Mouse (Mus musculus) spleen, postnatal 14 days (tissue): ENCODE measurements around the gene Chchd10.
"Not testable (repeated sequence)": the region's sequence is repeated elsewhere in the genome, so short reads cannot be mapped to it uniquely, and the experiment has no call there.

Experiments
- DNase-seq, 2 experiments: peaks; one replicate each; pipeline ENCODE4 v3.0.0; 2021 to 2022; ENCODE audit warnings: low spot score in 2 of 2

Chchd10 gene

DNA sequence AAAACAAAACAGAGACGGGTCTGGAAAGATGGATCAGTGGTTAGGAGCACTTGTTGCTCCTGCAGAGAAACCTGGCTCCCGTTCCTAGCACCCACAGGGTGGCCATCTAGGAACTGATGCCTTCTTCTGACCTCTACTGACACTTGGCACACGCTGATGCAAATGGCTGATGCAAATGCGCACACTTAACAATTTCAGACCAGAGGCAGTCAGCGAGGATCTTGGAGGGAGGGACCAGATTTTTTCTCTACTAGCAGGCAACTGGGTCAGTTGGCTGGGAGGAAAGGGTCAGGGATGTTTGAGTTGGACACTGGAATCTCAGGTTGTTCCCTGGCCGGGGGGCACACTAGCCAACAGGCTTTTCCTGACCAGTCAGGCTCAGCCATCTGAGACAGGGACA lies at the start of gene Chchd10:
Gene Chchd10, plus strand, starts transcription at position 240 of the 400 bp plus-strand sequence.
- no peak for DNase-seq

DNA sequence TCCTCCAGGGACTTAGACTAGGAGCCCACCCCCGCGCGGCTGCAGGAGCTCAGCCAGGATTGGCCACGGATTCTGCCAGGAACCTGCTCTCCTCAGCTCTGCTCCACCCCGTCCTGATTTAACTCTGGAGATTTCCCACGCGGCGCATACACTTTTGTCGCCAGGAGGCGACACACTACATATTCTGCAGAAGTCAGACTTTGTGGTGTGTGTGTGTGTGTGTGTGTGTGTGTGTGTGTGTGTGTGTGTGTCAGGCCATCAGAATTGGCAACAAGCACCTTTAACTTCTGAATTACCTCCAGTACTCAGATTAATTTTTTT lies 49.7 kb upstream of the Chchd10 start:
- peak; percentile 19 to 63 for DNase-seq

DNA sequence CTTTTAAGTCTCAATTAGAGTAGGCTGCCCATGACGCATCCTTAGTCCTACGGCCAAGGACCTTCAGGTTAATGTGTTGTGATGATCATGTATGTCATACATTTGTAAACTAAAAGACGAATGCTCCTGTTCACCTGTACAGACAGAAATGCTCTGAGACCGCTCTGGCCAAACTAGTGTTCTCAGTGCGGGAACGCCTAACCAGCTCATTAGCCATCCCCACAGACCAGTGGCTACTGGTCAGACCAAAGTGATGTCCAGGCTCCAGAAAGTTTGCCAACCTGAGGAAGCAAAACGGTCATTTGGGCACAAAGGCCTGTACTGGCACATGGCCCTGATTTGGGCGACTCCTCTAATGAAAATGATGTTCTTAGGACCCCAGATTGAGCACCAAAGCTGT lies 48.2 kb upstream of the Chchd10 start:
- no peak for DNase-seq

DNA sequence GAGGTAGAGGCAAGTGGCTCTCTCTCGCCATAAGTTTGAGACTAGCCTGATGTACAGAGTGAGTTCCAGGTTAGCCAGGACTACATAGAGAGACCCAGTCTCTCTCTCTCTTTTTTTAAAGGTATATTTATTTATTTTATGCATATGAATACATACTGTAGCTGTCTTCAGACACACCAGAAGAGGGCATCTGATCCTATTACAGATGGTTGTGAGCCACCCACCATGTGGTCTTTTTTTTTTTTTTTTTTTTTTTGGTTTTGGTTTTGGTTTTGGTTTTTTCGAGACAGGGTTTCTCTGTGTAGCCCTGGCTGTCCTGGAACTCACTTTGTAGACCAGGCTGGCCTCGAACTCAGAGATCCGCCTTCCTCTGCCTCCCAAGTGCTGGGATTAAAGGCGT lies 45.4 kb upstream of the Chchd10 start:
- DNase-seq: not testable (repeated sequence)

DNA sequence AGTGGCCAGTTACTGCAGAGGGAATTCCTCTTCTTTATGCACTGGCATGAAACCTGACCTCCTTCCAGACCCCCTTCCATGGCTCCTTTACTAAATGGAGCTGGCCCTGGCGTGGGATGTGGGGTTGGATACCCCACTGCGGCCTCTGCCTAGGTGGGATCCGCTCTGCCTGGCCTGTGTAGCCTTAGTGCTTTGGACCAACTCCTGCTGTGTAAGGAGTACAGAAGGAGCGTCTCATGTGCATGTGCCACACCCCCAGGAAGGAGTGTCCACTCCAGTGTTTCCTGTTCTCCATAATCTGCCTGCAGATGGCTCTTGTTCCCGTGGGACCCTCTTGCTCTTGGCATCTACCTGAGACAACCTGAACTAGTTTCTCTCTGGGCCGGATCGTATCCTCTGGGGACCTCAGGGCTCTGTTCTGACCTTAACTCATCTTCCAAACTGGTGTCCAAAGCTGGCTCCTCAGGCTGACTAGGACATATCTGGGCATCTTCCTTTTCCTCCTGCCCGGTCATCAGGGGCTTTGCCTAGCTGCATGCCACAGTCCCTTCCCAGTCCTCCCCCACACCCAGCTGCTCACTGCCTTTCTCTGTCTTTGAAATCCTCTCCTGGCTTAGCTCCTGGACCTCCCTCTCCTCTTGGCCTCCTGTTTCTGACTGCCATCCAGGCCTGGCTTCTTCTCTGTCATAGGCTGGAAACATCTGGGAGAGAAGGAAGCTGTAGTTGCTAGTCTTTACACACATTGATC lies 43.4 kb upstream of the Chchd10 start:
- DNase-seq: no peak

DNA sequence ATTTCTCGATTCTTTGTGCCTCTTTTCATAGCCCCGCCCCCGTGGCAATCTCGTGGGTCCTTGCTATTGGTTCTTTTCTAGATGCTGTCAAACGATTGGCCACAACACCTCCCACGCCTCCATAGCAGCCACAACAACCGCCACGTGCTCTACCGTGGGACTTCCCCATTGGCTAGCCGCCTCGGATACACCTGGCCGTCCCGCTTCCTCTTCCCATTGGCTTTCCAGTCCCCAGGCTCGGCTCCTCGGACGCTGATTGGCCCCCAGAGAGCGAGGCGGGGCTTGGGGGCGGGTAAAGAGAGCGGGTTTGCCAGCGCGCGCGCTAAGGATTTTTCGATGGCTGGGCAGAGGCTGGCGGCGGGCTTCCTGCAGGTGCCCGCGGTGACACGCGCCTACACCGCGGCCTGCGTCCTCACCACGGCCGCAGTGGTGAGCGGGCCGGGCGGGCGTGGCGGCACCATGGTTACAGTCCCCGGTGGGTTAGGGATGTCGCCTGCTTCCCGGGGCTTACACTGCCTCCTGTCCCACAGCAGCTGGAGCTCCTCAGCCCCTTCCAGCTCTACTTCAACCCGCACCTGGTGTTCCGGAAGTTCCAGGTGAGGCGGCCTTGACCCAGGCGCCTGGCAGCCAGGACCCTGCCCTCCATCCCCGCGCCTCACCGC lies 39.7 kb upstream of the Chchd10 start, which contains the start of gene Derl3:
Gene Derl3, plus strand, starts transcription at position 325 of the 662 bp plus-strand sequence.
- peak; percentile 86 to 88 for DNase-seq

DNA sequence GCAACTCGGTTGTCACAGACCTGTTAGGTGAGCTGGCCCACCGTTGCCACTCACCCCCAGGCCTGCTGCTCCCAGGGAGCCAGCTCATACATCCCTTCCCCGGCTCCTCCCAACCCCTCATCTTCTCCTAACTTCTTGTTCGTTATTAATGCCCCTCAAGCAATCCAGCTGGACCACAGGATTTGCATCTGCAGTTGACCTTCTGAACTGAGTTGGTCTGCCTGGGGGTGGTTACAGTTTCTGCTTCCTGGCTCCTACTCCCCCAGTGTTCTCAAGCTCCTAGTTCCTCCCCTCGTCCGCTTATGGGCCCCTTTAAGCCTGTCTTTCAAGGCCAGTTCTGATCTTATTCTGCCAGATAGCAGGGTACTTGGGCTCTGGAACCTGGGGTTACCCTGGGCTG lies 38.3 kb upstream of the Chchd10 start:
- DNase-seq: no peak

DNA sequence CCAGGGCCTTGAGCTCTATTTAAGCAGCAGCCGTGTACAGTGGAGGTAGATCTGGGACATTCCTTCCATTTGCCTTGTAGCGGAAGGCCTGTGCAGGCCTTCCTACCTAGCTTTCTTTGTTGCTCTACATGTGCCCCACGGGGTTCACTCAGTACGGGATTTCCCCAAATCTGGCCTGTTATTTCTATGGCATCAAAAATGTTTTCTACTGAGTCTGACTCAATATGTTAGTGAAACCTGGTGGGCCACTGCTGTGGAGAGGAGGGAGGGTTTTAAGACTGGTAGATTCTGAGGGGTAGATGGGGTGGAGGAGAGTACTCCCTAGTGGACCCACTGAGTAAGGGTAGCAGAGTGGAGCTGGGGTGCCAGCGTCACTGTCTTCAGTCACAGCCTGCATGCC lies 37.2 kb upstream of the Chchd10 start:
- no peak for DNase-seq

DNA sequence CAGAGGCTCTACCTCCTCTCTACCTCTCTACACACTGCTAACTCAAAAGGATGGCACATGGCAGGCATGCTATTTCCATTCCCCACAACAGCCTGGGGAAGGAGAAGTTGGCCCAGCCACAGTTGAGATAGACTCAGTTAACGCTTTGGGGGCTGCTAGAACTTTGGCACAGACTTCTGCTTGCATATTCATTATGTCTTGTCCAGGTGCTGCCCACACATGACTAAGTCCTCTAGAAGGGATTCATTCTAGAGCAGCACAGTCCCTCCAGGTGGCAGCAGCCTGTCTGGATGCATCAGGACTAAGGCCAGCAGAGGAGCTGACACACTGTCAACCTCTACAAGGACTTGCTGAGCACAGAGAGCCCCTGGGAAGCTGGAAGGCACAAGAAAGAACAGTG lies 36.7 kb upstream of the Chchd10 start:
- no peak for DNase-seq

DNA sequence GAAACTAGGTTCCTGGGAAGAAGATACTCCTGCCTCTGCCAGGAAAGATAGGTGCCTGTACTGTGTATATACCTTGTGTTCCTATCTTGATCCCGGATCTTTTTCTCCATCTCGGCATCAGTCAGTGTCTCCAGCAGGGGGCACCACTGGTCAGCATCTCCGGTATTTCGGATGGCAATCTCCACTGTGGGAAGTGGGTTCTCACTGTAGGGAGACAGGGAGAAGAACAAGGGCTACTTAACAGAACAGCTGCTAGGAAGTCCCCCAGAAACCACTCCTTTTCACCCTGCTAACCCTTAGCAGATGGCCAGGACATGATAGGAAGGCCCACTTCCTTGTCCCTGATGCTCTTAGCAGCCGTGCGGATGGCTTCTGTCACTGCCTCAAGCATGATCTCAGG lies 35.6 kb upstream of the Chchd10 start:
- DNase-seq: peak; percentile 20 to 44

DNA sequence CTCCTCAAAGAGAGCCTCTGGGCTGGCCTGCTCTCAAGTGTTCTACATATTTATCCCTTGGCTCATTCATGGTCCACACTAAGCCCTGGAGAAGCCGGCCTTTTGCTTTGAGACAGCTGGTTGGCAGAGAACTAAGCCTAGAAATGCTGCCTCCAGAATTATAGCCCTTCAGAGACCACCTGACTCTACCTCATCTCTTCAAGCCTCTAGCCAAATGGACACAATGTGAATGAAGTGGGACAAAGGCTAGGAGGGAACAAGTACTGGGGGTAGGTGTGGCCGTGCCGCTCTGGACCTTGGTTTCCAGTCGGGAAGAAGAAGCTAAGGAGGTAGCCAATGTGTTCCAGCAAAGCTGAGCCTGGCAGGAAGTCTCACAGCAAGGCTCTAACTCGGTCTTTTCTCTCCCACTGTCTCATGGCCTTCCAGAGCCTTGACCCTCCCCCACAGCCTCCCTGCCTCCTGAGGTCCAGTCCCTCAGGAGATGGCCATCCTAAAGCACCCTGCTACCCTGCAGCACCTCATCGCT lies 34.8 kb upstream of the Chchd10 start:
- DNase-seq: no peak

DNA sequence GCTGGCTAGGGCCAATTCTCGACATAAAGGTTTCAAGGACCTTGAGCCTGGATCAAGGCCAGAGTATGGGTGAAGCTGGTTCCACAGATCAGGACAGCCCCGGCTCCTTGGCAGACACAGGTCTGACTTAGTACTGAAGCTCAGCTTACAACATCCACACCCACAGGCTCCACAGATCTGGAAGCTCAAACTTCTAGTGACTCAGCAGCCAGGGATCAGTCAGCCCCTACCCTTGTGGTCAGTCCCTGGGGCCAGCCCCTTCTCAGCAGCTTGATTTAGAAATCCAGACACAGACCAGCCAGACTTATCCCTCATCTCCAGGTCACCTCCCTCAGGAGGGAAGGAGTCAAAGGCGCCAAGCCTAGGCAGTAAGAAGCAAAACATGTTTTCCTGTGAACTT lies 34.1 kb upstream of the Chchd10 start:
- no peak for DNase-seq

DNA sequence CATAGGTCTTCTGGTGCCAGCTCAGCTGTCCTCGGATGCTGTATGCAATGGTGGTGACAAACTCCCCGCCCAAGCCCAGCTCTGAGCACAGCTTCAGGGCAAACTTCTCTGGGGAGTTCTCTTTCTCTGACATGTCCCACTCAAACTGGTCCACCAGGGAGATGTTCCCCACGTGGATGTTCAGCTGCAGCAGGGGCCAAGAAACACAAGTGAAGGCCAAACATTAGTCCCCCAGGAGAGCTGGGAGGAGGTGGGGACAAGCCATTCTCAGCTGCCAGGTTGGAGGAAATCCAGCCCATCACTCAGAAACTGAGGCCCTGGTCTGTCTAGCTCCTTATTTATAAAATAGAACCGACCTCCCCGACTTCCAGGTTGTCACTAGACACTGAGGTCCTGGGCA lies 28.5 kb upstream of the Chchd10 start:
- DNase-seq: no peak

DNA sequence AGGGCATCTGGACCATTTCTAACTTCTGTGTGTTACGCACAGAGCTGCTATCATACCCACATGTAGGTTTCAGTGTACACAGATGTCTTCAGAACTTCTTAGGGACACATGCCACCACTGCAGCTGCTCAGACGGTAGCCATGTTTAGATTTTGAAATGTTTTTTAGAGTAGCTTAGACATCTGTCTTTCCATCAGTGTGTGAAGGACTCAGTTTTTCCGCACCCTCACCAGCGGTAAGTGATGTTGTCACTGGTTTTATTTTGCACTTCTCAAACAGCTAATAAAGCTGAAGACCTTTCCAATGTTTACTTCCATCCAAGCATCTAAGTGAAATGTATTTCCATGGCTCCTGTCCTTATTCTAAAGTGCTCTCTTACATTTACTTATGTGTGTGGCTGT lies 26.0 kb upstream of the Chchd10 start:
- DNase-seq: no peak

DNA sequence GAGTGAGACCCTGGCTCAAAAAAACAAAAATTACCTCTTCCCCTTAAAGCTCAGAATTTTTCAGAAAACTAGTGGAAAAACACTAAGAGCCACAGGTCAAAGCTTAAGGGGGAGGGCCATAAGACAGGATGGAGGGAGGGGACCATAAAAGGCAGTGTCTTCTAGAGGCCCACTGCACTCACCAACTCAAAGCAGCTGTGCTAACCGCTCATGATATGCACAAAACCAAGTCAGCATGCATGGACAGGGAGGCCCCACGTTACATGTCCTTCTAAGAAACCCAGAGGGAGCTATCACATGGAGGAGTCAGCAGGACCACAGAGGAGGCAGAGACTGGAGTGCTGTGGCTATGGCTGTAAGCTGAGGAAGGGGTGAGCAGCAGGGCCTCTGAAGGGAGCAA lies 22.2 kb upstream of the Chchd10 start:
- no peak for DNase-seq

DNA sequence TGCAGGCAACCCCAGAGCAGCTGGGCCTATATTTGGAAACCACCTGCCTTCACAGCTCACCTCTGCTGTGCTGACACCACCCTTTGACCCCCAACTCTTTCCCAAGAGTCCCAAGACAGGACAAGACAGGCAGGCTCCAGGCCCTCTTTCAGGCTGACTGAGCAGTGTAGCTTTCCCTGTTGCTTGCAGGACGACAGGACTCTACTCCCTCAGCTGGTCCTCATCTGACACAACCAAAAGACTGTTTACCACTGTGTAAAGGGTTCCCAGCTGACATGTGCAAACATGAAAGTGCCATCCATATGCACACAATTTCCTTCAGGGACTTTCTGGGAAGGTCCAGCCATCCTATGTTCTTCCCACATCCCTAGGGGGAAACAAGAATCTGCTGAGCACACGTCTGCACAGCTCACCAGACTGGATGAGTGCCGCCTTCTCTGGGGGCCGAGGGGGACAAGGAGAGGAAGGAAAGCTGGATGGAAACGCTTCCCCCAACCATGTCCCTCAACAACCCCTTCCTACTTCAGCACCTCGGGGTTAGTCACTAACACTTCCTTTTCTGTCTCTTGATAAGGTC lies 19.8 kb upstream of the Chchd10 start:
- no peak for DNase-seq

DNA sequence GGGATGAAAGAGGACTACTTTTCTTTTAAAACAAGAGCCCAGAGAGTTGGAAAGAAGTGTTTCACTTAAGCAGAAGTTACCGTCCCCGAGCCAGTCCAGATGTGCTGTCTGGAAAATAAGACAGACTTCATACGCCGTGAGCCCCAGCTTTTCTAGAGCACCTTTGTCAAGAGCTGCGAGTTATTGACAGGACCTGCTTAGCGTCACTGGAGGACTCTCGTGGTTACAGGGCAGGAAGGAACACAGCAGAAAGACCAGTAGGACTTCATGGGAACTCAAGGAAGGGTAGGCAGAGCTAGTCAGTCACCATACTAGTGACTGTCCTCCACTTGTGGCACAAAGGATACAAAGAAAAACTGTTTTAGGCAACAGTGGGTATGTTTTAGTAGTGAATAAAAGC lies 17.4 kb upstream of the Chchd10 start:
- no peak for DNase-seq

DNA sequence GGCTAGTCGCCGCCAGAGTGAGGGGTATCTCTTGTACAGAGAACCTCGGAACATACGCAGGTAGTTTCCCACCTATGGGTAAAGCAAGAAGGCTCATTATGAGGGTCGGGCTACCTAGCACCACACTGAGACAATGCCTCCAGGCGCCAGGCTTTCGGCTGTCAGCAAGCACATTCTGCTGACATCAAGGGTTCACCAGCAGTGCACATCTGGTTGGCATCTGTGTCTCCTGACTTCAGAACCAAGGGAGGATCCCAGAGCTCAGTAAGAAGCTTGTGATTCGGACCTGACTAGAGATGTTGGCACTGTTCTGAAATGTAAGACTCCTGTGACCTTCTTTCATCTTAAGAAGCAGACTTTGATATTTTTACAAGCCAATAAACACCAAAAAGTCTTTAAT lies 16.1 kb upstream of the Chchd10 start:
- no peak for DNase-seq

DNA sequence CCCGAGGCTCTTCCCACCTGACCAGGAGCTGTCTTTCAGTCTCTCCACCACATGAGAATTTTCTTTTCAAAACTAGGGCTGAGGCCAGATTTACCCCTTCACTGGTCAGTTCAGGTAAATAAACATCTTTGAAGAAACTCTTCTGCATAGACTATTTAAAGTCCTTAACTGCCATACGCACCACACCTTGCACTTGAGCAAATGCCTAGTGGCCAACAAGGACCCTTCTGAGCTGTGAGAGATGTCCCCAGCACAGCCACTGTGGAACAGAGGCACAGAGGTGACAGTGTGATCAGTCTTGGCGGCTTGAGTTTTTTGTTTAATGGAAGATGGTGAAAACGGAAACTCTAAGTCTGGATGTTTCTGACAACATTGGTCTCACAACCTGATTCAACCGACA lies 13.9 kb upstream of the Chchd10 start:
- DNase-seq: no peak

DNA sequence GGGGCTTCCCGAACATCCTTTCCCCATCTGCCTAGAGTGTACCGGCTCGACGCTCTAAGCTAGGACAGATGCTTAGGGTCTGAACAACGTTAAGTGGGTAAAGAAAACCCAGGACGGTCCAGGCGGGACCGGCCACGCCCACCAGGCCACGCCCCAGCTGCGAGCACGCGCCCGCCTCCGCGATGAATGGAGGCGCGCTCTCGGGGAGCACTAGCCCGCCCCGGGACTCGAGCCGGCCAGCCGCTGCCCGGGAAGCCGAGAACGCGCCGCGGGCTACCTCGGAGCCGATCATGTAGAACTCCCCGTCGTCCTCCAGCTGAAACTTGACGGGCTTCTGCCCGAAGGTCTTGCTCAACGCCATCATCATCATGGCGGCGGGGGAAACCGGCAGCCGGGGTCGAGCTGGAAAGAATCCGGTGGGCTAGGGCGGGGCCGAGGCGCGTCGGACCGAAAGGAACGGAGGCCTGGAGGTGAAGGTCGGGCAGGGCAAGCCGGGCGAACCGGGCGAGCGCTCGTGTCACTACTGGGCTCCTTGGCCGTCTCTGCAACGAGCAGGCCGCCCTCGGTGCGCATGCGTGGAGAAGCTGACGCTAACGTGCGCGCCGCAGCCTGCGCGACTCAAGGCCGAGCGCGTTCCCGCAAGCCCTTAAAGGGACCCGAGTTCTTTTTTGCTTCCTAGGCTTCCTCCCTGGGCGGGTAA lies 11.8 kb upstream of the Chchd10 start, which contains the start of gene Smarcb1:
Gene Smarcb1, minus strand, starts transcription at position 592 of the 700 bp plus-strand sequence.
- DNase-seq: peak; percentile 88 to 94

DNA sequence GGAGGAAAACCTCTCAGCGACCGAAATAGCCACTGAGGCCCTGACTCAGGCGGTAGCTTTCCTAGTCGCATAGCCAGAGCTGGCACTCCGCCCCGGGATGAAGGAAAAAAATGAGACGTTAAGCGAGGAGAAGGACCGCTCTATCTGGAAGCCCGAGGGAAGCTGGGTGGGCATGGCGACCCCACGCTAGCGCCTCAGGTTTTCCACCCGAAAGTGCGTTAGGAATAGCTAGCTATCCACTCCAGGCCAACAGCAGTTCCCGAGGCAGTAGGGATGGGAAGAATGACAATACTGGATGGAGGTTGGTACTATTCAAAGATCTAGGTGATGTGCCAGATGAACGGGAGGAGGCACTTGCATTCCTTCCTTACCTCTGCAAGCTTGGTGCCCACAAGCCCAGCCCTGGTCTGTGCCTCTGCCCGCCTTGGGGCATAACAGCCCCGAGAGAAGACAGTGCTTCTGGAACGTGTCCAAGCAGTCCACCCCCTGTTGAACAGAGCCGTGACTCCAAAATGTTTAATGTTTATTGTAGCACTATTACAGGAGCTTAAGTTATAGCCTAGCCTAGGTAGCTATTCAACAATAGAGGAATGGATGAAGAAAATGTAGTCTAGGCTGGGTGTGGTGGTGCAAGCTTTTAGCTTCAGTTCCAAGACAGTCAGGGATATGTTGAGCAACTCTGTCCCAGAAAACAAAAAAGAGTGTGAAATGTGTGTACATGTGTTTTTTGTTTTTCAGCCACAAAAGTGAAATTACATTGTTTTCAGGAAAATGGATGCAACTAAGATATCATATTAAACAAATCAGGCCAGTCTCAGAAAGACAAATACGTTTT lies 11.0 kb upstream of the Chchd10 start:
- no peak for DNase-seq
